ENCODE assay signal across 14 mouse cellular contexts in the genomic region with DNA sequence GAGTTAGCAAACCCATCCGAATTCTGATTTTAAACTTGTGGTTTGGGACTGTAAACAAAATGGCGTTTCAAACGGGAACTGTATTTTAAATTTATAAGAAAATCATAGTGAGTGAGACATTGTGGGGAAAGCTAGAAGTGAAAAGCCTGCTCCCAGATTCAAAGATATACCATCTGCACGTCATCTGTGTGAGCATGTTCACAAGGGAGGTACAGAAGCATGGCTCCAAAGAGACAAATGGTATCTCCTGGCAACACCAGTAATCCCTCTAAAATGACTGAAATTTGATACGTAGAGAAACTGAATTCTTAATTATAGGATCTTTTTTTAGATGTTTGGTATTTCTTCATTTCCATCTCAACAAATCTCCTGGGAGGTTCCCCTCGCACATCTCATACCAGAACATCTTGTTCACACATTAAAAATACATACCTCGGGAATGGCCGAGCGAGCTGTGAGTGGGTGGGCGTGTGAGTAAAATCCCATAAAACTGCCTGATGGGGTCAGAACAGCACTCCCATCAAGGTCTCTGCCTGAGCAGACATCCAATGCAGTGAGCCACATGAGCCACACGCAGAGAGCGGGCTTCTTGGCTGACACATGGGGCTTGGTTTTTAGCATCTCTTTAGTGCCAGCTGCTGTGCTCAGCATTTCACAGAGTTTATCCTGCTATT. TPM values are rescaled to one million over a fixed set of nuclear protein-coding genes. Genes with fewer than 3 reads are reported as not detected.
DNase-seq lines count a peak whose midpoint lies in the region; ATAC-seq and TF ChIP-seq lines count a peak whose summit lies in the region.
"Had no signal": no experiment of that assay in that cellular context is flagged by ENCODE, and none has a peak within 500 bp of the region (broad histone marks: within the 10 kb centered on the region; RNA-seq: fewer than 3 reads in every experiment).

No protein-coding gene starts in this region.

- no peak for DNase-seq in forebrain, embryonic 11.5 days (ENCODE audit: low spot score)
- DNase-seq in brain, adult 2 months (ENCODE audit: low read depth, low spot score): peak; percentile 77
- peak; percentile 30 to 38 for DNase-seq in layer of hippocampus, adult 2 months (ENCODE audit: low spot score in 2 of 2)
- DNase-seq in MN1 (ENCODE audit: low spot score): no peak
- DNase-seq: gastrocnemius, postnatal 14 days; kidney, postnatal 4 days had no signal

- H3K27ac ChIP-seq in forebrain, embryonic 15.5 days (replicated peaks): peak overlapping the region; percentile 76
- no peak overlapping the region for H3K27ac ChIP-seq in forebrain, embryonic 11.5 days (ENCODE audit: low read depth, low read length)
- H3K27ac ChIP-seq in layer of hippocampus, adult 2 months: peak overlapping the region; percentile 78
- no peak overlapping the region for H3K27ac ChIP-seq in limb, embryonic 12.5 days
- H3K27ac ChIP-seq: hindbrain, embryonic 10.5 days; lung, embryonic 15.5 days had no signal

- TF ChIP-seq CTCF in layer of hippocampus, adult 2 months (conservative IDR thresholded peaks at IDR 0.05): no peak

- peaks cover 13% of the 10 kb centered on the region for H3K4me1 ChIP-seq in forebrain, embryonic 15.5 days
- H3K4me1 ChIP-seq in forebrain, embryonic 11.5 days (replicated peaks; ENCODE audit: control insufficient read depth, insufficient read depth, low read length): no peaks in the 10 kb centered on the region
- peaks cover 18% of the 10 kb centered on the region for H3K4me1 ChIP-seq in limb, embryonic 12.5 days (replicated peaks)
- H3K4me1 ChIP-seq: lung, embryonic 15.5 days had no signal

- ATAC-seq in forebrain, embryonic 15.5 days (replicated peaks): peak; percentile 87
- ATAC-seq in forebrain, embryonic 11.5 days (replicated peaks; ENCODE audit: low FRiP score): no peak
- ATAC-seq in limb, embryonic 12.5 days (ENCODE audit: insufficient number of reproducible peaks, insufficient read depth, low FRiP score, low TSS enrichment, low read depth): 0 out of 2 replicates have a peak, but pooled peaks have one; percentile 56
- no peak for ATAC-seq in activated CD4-positive, CD25-positive, alpha-beta regulatory T cell, adult 4 months
- ATAC-seq in megakaryocyte-erythroid progenitor cell, adult 5-6 weeks (replicated peaks; ENCODE audit: low FRiP score, low TSS enrichment, poor library complexity, severe bottlenecking): no peak
- ATAC-seq: Patski had no signal

- H3K27me3 ChIP-seq in forebrain, embryonic 15.5 days: no peaks in the 10 kb centered on the region
- no peaks in the 10 kb centered on the region for H3K27me3 ChIP-seq in forebrain, embryonic 11.5 days (ENCODE audit: control insufficient read depth, insufficient read depth, low read length)
- no peaks in the 10 kb centered on the region for H3K27me3 ChIP-seq in limb, embryonic 12.5 days
- H3K27me3 ChIP-seq: lung, embryonic 15.5 days; Patski had no signal

- H3K9ac ChIP-seq in forebrain, embryonic 15.5 days (replicated peaks): no peak overlapping the region
- no peak overlapping the region for H3K9ac ChIP-seq in forebrain, embryonic 11.5 days (ENCODE audit: low read length)
- no peak overlapping the region for H3K9ac ChIP-seq in limb, embryonic 12.5 days (replicated peaks)
- H3K9ac ChIP-seq: lung, embryonic 15.5 days had no signal

- H3K36me3 ChIP-seq in forebrain, embryonic 15.5 days: no peaks in the 10 kb centered on the region
- H3K36me3 ChIP-seq in forebrain, embryonic 11.5 days (ENCODE audit: control insufficient read depth, insufficient read depth, low read length): no peaks in the 10 kb centered on the region
- no peaks in the 10 kb centered on the region for H3K36me3 ChIP-seq in limb, embryonic 12.5 days
- H3K36me3 ChIP-seq: hindbrain, embryonic 10.5 days; lung, embryonic 15.5 days had no signal

- no peak overlapping the region for H3K4me3 ChIP-seq in forebrain, embryonic 15.5 days
- H3K4me3 ChIP-seq in forebrain, embryonic 11.5 days (ENCODE audit: low read depth, low read length): no peak overlapping the region
- H3K4me3 ChIP-seq in layer of hippocampus, adult 2 months: no peak overlapping the region
- no peak overlapping the region for H3K4me3 ChIP-seq in limb, embryonic 12.5 days (replicated peaks)
- H3K4me3 ChIP-seq: hindbrain, embryonic 10.5 days; lung, embryonic 15.5 days had no signal

- H3K4me2 ChIP-seq in forebrain, embryonic 15.5 days (replicated peaks): no peak overlapping the region
- no peak overlapping the region for H3K4me2 ChIP-seq in forebrain, embryonic 11.5 days (ENCODE audit: low read depth, low read length, severe bottlenecking)
- no peak overlapping the region for H3K4me2 ChIP-seq in limb, embryonic 12.5 days
- H3K4me2 ChIP-seq: lung, embryonic 15.5 days had no signal

- H3K9me3 ChIP-seq in forebrain, embryonic 15.5 days: no peaks in the 10 kb centered on the region
- no peaks in the 10 kb centered on the region for H3K9me3 ChIP-seq in forebrain, embryonic 11.5 days (ENCODE audit: control insufficient read depth, low read length)
- H3K9me3 ChIP-seq in limb, embryonic 12.5 days: no peaks in the 10 kb centered on the region
- H3K9me3 ChIP-seq: hindbrain, embryonic 10.5 days; lung, embryonic 15.5 days had no signal

- 65% methylated on average over 12 of the region's 12 CpGs for WGBS in forebrain, embryonic 15.5 days
- WGBS in forebrain, embryonic 11.5 days: 85% methylated on average over 12 of the region's 12 CpGs
- 48% methylated on average over 12 of the region's 12 CpGs for WGBS in limb, embryonic 12.5 days

RNA-seq across cellular contexts. Expression of a gene that starts 23.8 kb away (rescaled TPM):
- not detected in 2 replicates for polyA plus RNA-seq in forebrain, embryonic 15.5 days (2015; fragmentation: Nextera tagmentation; extraction: Ambion mirVana)
- polyA plus RNA-seq in forebrain, embryonic 11.5 days (2014; fragmentation: Nextera tagmentation; extraction: Ambion mirVana): not detected in 2 replicates
- not detected for total RNA-seq in layer of hippocampus, adult 2 months (2021)
- polyA plus RNA-seq in limb, embryonic 12.5 days (2016; fragmentation: Nextera tagmentation; extraction: Ambion mirVana): not detected in 2 replicates
- polyA plus RNA-seq in activated CD4-positive, CD25-positive, alpha-beta regulatory T cell, adult 4 months (2017; shearing (Covaris generic)): not detected
- not detected in 2 replicates for total RNA-seq in megakaryocyte-erythroid progenitor cell, adult 5-6 weeks (2014; fragmentation: Nextera tagmentation)
- not detected in 2 replicates for total RNA-seq in megakaryocyte-erythroid progenitor cell, adult 5-6 weeks (2017)
- total RNA-seq: gastrocnemius, postnatal 14 days had no signal
- polyA plus RNA-seq: hindbrain, embryonic 10.5 days; lung, embryonic 15.5 days; Patski; testis, adult 2 months had no signal

RNA-seq across cellular contexts. Expression of a gene that starts 26.2 kb away (rescaled TPM):
- 8.2 and 9.1 TPM in 2 replicates for polyA plus RNA-seq in forebrain, embryonic 15.5 days (2015; fragmentation: Nextera tagmentation; extraction: Ambion mirVana)
- polyA plus RNA-seq in forebrain, embryonic 11.5 days (2014; fragmentation: Nextera tagmentation; extraction: Ambion mirVana): 9.2 and 11.9 TPM in 2 replicates
- 1 to 10 TPM; 8.7 to 8.9 TPM for total RNA-seq in layer of hippocampus, adult 2 months (2021)
- polyA plus RNA-seq in limb, embryonic 12.5 days (2016; fragmentation: Nextera tagmentation; extraction: Ambion mirVana): 8.2 and 12.3 TPM in 2 replicates
- polyA plus RNA-seq in activated CD4-positive, CD25-positive, alpha-beta regulatory T cell, adult 4 months (2017; shearing (Covaris generic)): under 1 TPM in 1 of 2 experiments, not detected in 1; 0.60 TPM
- not detected in 2 replicates for total RNA-seq in megakaryocyte-erythroid progenitor cell, adult 5-6 weeks (2014; fragmentation: Nextera tagmentation)
- not detected in 2 replicates for total RNA-seq in megakaryocyte-erythroid progenitor cell, adult 5-6 weeks (2017)

Comparison
In these comparisons a context has a peak if more than half of its experiments do, and no peak if none do; other contexts are left out.
1. ATAC-seq: peak in forebrain, embryonic 15.5 days (single experiment) and limb, embryonic 12.5 days (single experiment); none in forebrain, embryonic 11.5 days (single experiment), activated CD4-positive, CD25-positive, alpha-beta regulatory T cell, adult 4 months (single experiment) and megakaryocyte-erythroid progenitor cell, adult 5-6 weeks (single experiment).
2. H3K27ac ChIP-seq: peak in forebrain, embryonic 15.5 days (single experiment) and layer of hippocampus, adult 2 months (single experiment); none in forebrain, embryonic 11.5 days (single experiment) and limb, embryonic 12.5 days (single experiment).
3. DNase-seq: peak in brain, adult 2 months (single experiment) and layer of hippocampus, adult 2 months (2 of 2); none in forebrain, embryonic 11.5 days (single experiment) and MN1 (single experiment).